Mouse (Mus musculus): ENCODE data around the gene Cep112. TPM values are rescaled to one million over a fixed set of nuclear protein-coding genes. Genes with fewer than 3 reads are reported as not detected.

Cep112 gene
- polyA plus RNA-seq, 1 experiment, result 2.5 TPM

DNA sequence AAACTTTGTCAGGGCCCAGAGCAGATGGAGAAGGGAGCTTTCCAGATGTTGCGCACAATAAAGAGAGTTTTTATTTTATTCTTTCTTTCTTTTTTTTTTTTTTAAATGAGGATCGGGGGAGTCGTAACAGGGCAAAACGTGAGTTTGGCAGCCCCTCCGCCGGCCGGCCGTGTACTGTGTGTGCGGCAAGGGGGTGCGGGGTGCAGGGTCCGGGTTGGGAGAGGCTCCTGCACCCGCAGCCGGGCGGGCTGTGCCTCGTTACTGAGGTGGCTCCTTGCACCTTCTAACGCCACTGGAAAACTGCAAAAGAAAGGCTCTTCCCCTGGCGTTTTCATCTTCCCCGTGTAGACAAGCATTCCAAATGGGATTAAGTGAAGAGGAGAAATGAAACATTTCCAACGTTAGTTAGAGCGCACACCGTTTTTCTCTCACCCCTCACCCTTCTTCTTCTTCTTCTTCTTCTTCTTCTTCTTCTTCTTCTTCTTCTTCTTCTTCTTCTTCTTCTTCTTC, 466.9 kb downstream of the Cep112 start:
- peaks cover 2% of the 10 kb centered on the region; the same call in 1 of the 2 replicates for H3K4me1 ChIP-seq (ENCODE audit: control insufficient read depth, insufficient read depth, low read length)
- no peak for TF ChIP-seq CTCF (IDR thresholded peaks at IDR 0.05; ENCODE audit: extremely low read depth, insufficient read depth, low read length)
- no peak for TF ChIP-seq POLR2A (IDR thresholded peaks at IDR 0.05; ENCODE audit: extremely low read depth, insufficient read depth, low read length)
- no peak overlapping the region; the same call in 1 of the 2 replicates for H3K4me3 ChIP-seq (ENCODE audit: insufficient read depth, low read length)
- H3K27ac ChIP-seq (ENCODE audit: insufficient read depth, low read length), result no peak overlapping the region

DNA sequence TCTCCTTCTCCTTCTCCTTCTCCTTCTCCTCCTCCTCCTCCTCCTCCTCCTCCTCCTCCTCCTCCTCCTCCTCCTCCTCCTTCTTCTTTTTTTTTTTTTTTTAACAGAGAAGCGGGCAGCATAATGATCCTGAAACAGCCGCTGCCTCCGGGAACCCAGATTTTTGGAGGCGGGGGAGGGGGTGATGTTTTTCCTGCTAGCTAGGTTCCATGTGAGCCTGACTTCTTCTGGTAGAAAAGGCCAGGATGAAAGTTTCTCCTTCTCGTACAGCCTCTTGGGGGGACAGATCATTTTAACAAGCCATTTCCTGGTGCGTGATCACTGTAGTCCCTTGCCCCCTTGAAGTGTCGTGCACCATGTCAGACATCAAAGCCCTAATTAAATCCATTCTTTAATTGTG, 467.4 kb downstream of the Cep112 start:
- Histone ChIP-seq H3K4me1 (ENCODE audit: control insufficient read depth, insufficient read depth, low read length) (peaks cover 2% of the 10 kb centered on the region; the same call in 1 of the 2 replicates), H3K27ac (ENCODE audit: insufficient read depth, low read length) (no peak overlapping the region), H3K4me3 (ENCODE audit: insufficient read depth, low read length) (no peak overlapping the region)
- TF ChIP-seq CTCF (IDR thresholded peaks at IDR 0.05; ENCODE audit: extremely low read depth, insufficient read depth, low read length) (no peak), POLR2A (IDR thresholded peaks at IDR 0.05; ENCODE audit: extremely low read depth, insufficient read depth, low read length) (no peak)

DNA sequence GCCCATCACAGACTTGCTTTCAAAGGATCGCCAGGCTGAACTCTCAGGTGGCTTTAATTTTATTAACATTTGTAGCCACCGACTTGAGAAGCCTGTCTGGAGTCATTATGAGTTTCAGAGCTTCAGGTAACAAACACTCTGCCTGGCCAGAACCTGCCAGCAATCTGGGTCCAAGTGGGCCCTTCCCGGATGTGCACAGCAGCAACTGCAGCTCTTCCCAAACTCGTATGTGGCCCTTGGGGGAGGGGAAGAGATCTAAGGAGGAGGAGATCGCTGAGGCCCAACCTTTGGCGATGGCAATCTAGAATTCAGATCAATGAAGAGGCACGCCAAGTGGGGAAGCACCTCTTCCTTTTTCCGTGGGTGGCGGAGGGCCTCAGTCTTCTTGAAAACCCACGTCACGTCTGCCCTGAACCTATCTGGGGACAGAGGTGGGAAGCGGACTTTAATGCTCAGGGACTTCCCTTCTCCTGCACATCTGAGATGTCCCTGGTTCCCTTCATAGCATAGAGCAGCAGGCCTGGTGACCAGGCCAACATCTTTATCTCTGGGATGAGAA, 468.3 kb downstream of the Cep112 start:
- H3K4me1 ChIP-seq (ENCODE audit: control insufficient read depth, insufficient read depth, low read length), result peaks cover 2% of the 10 kb centered on the region; the same call in 1 of the 2 replicates
- TF ChIP-seq POLR2A (IDR thresholded peaks at IDR 0.05; ENCODE audit: extremely low read depth, insufficient read depth, low read length), result no peak
- no peak for TF ChIP-seq CTCF (IDR thresholded peaks at IDR 0.05; ENCODE audit: extremely low read depth, insufficient read depth, low read length)
- H3K4me3 ChIP-seq (ENCODE audit: insufficient read depth, low read length), result no peak overlapping the region
- H3K27ac ChIP-seq (ENCODE audit: insufficient read depth, low read length), result no peak overlapping the region

DNA sequence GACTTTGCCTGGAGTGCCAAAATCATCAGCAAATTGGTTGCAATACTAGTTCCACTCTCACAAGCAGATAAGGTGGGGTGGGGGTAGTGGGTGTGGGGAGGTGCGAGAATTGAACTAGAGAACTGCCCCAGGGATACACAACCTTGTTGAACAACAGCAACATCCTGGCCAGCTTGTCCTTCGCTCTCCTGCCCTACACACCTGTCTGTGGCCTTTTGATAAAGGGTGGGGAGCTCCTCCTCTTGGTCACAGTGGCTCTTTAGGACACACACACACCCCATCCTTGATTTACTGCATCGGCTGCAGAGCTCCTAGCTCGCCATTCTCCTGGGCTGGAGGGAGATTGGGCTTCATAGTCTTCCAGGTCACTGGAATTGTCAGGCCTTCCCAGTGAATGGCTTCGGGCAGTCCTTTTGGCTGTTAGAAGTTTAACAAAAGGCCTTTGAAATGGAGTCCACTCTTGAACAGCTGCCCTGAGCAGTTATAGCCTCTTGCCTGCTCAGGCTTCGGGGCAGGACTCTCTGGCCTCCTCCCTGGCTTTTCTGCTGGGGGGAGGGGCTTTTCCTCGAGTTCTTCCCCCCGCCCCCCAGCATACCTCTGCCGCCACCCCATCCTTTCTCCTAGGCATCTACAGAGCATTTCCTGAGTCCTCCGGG, 469.0 kb downstream of the Cep112 start:
- peaks cover 2% of the 10 kb centered on the region; the same call in 1 of the 2 replicates for H3K4me1 ChIP-seq (ENCODE audit: control insufficient read depth, insufficient read depth, low read length)
- TF ChIP-seq POLR2A (IDR thresholded peaks at IDR 0.05; ENCODE audit: extremely low read depth, insufficient read depth, low read length) (no peak), CTCF (IDR thresholded peaks at IDR 0.05; ENCODE audit: extremely low read depth, insufficient read depth, low read length) (no peak)
- no peak overlapping the region for H3K27ac ChIP-seq (ENCODE audit: insufficient read depth, low read length)
- no peak overlapping the region for H3K4me3 ChIP-seq (ENCODE audit: insufficient read depth, low read length)

DNA sequence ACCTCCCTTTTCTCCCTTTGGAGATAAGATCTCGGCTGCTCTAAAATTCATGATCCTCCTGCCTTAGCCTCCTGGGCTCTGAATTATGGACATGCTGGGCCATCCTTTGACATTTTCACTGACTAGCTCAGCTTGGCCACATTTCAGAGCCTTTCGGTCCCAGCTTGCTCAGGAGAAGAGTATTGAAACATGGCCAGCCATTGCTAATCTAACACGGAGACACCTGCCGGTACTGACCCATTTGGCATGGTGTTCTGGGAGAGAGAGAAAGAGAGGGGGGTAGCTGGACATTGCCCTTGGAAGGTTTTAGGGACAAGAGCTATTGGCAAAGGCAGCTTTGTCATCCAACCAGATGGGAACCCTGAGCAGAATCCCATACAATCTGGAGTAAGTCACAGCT, 472.0 kb downstream of the Cep112 start:
- Histone ChIP-seq H3K4me1 (ENCODE audit: control insufficient read depth, insufficient read depth, low read length) (peaks cover 3% of the 10 kb centered on the region), H3K4me3 (ENCODE audit: insufficient read depth, low read length) (no peak overlapping the region), H3K27ac (ENCODE audit: insufficient read depth, low read length) (no peak overlapping the region)
- TF ChIP-seq POLR2A (IDR thresholded peaks at IDR 0.05; ENCODE audit: extremely low read depth, insufficient read depth, low read length), result no peak
- TF ChIP-seq CTCF (IDR thresholded peaks at IDR 0.05; ENCODE audit: extremely low read depth, insufficient read depth, low read length), result no peak

DNA sequence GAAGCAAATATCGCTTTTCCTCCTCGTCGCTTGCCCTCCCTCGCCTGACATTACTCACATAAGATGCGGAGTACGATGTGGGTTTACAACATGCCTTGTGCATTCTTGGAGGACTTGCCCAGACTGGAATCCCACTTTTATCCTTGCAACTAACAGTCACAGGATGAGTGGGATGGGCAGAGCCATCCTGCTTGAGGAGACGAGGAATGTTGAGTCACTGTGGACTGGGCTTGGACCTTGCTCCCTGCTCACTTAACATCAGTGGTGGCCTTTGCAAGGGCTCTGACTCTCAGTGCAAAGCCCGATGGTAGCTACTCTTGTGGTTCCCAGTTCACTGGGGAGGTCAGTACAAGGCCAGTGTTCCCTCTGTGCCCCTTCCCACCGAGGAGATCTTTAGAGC, 473.1 kb downstream of the Cep112 start:
- Histone ChIP-seq H3K27ac (ENCODE audit: insufficient read depth, low read length) (no peak overlapping the region), H3K4me1 (ENCODE audit: control insufficient read depth, insufficient read depth, low read length) (peaks cover 1% of the 10 kb centered on the region; the same call in 1 of the 2 replicates), H3K4me3 (ENCODE audit: insufficient read depth, low read length) (no peak overlapping the region)
- TF ChIP-seq CTCF (IDR thresholded peaks at IDR 0.05; ENCODE audit: extremely low read depth, insufficient read depth, low read length), result no peak
- no peak for TF ChIP-seq POLR2A (IDR thresholded peaks at IDR 0.05; ENCODE audit: extremely low read depth, insufficient read depth, low read length)

DNA sequence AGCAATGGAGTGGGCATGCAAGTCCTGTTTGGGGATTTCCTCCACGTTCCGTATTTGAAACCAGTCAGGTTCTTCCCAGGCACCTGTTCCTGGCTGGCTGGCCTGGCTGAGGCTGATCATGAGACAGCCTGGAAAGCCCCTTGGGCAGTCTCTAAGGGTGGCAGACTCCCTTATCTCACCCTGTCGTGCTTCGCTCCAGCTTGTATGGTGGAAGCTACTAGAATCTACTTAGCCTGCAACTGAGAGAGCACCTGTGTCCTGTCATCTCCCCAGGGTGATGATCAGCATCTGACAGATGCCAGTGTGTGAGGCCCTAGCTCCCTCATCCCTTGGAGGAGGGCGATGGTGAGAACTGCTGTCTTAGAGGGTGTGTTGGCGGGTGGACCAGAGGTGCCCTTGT, 473.5 kb downstream of the Cep112 start:
- no peak for TF ChIP-seq POLR2A (IDR thresholded peaks at IDR 0.05; ENCODE audit: extremely low read depth, insufficient read depth, low read length)
- TF ChIP-seq CTCF (IDR thresholded peaks at IDR 0.05; ENCODE audit: extremely low read depth, insufficient read depth, low read length), result no peak
- Histone ChIP-seq H3K4me1 (ENCODE audit: control insufficient read depth, insufficient read depth, low read length) (peaks cover 1% of the 10 kb centered on the region; the same call in 1 of the 2 replicates), H3K4me3 (ENCODE audit: insufficient read depth, low read length) (no peak overlapping the region), H3K27ac (ENCODE audit: insufficient read depth, low read length) (no peak overlapping the region)

DNA sequence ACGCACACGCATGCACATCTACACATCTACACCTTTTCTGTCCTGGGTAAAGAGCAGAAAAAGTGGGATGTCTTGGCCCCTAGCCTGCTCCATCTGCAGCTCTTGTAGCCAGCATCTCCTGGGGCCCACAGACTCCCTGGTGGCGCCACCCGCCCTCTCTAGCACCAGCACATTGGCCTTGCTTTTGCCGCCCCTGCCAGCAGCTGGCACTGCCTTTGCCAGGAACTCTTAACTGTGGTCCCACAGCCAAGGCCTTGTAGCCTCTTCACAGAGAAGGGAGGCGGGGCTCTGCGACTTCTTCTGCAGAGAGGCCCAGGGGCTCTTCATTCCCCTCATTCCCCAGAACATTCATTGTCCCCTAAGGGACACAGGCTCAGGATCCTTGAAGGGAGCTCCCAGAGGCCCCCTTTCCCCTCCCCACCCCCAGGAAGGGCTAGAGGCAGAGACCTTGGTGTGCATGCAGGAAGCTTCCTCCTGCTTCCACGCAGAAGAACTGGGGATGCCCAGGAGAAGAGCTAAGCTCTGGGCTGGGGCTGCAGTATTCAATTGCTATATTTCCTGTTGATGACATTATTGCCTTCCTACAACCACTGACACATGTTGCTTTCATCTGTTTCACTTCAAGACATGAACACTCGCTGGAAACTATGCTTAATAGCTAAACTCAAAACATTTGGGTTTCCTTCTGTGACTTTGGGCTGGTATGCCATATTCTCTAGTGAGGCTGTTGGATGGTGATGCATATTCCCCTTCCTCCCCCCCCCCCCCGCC, 475.9 kb downstream of the Cep112 start:
- Histone ChIP-seq H3K27ac (ENCODE audit: insufficient read depth, low read length) (no peak overlapping the region), H3K4me3 (ENCODE audit: insufficient read depth, low read length) (no peak overlapping the region), H3K4me1 (ENCODE audit: control insufficient read depth, insufficient read depth, low read length) (peaks cover 1% of the 10 kb centered on the region; the same call in 1 of the 2 replicates)
- TF ChIP-seq CTCF (IDR thresholded peaks at IDR 0.05; ENCODE audit: extremely low read depth, insufficient read depth, low read length) (no peak), POLR2A (IDR thresholded peaks at IDR 0.05; ENCODE audit: extremely low read depth, insufficient read depth, low read length) (no peak)

DNA sequence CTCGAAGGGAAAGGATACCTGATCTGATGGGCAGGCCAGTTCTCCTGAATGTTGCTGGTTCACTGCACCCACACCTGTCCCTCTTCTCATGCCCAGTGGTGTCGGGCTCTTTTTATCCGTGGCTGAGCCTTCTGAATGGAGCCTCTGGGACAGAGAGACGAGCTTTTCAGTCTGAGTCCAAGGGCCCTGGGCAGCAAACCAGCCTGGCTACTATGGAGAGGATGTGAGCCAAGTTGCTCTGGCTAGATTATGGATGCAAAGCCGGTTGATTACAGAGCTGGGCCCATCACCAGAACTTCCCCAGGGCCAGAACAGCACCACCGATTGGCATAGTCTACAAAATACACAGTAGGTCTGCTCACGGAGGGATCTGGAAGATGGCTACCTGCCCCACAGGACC, 476.7 kb downstream of the Cep112 start:
- H3K4me1 ChIP-seq (ENCODE audit: control insufficient read depth, insufficient read depth, low read length), result peaks cover 1% of the 10 kb centered on the region; the same call in 1 of the 2 replicates
- TF ChIP-seq CTCF (IDR thresholded peaks at IDR 0.05; ENCODE audit: extremely low read depth, insufficient read depth, low read length), result no peak
- TF ChIP-seq POLR2A (IDR thresholded peaks at IDR 0.05; ENCODE audit: extremely low read depth, insufficient read depth, low read length), result no peak
- no peak overlapping the region for H3K4me3 ChIP-seq (ENCODE audit: insufficient read depth, low read length)
- no peak overlapping the region for H3K27ac ChIP-seq (ENCODE audit: insufficient read depth, low read length)
